Mouse (Mus musculus) kidney, postnatal 36 days (tissue): Measurements from ENCODE around the gene Gm20388.

Experiments
- DNase-seq, 2 experiments: peaks; one replicate each; pipeline ENCODE4 v3.0.0; 2021 to 2022; ENCODE audit warnings: mixed read lengths in 2 of 2

Gene Gm20388

GRCm38 (mm10) chr8:120821399-120822170, 910.9 kb downstream of the Gm20388 start:
- peak; percentile 42 to 83 for DNase-seq

GRCm38 (mm10) chr8:120823331-120823730, 912.7 kb downstream of the Gm20388 start:
- DNase-seq, result no peak

GRCm38 (mm10) chr8:120823887-120824286, 913.2 kb downstream of the Gm20388 start:
- no peak for DNase-seq

- DNase-seq, result no peak
Measured at GRCm38 (mm10) chr8:120824638-120825037, 914.0 kb downstream of the Gm20388 start.

- peak in 1 of 2 experiments; percentile 61 for DNase-seq
Measured at GRCm38 (mm10) chr8:120828279-120828678, 917.6 kb downstream of the Gm20388 start.

GRCm38 (mm10) chr8:120830661-120831060, 920.0 kb downstream of the Gm20388 start:
- DNase-seq, result no peak

- DNase-seq, result peak in 1 of 2 experiments; percentile 33
Measured at GRCm38 (mm10) chr8:120832022-120832421, 921.4 kb downstream of the Gm20388 start.

- DNase-seq, result no peak
Measured at GRCm38 (mm10) chr8:120833196-120833595, 922.6 kb downstream of the Gm20388 start.

- DNase-seq, result no peak
Measured at GRCm38 (mm10) chr8:120839031-120839430, 928.4 kb downstream of the Gm20388 start.

- DNase-seq, result no peak
Measured at GRCm38 (mm10) chr8:120843084-120843483, 932.4 kb downstream of the Gm20388 start.

- DNase-seq, result no peak
Measured at GRCm38 (mm10) chr8:120846018-120846417, 935.4 kb downstream of the Gm20388 start.

GRCm38 (mm10) chr8:120847279-120847678, 936.6 kb downstream of the Gm20388 start:
- peak; percentile 48 to 69 for DNase-seq

- peak; percentile 2 to 13 for DNase-seq
Measured at GRCm38 (mm10) chr8:120847735-120848134, 937.1 kb downstream of the Gm20388 start.

- no peak for DNase-seq
Measured at GRCm38 (mm10) chr8:120848434-120848833, 937.8 kb downstream of the Gm20388 start.

- no peak for DNase-seq
Measured at GRCm38 (mm10) chr8:120851411-120851810, 940.8 kb downstream of the Gm20388 start.

- no peak for DNase-seq
Measured at GRCm38 (mm10) chr8:120859881-120860280, 949.2 kb downstream of the Gm20388 start.

- no peak for DNase-seq
Measured at GRCm38 (mm10) chr8:120860423-120861126, 949.9 kb downstream of the Gm20388 start.

GRCm38 (mm10) chr8:120863683-120864082, 953.0 kb downstream of the Gm20388 start:
- peak in 1 of 2 experiments; percentile 34 for DNase-seq

GRCm38 (mm10) chr8:120867386-120867785, 956.7 kb downstream of the Gm20388 start:
- DNase-seq, result no peak

- DNase-seq, result no peak
Measured at GRCm38 (mm10) chr8:120872661-120873060, 962.0 kb downstream of the Gm20388 start.

- DNase-seq, result no peak
Measured at GRCm38 (mm10) chr8:120876010-120876918, 965.6 kb downstream of the Gm20388 start.

- DNase-seq, result no peak
Measured at GRCm38 (mm10) chr8:120877005-120877404, 966.4 kb downstream of the Gm20388 start.

GRCm38 (mm10) chr8:120879928-120880327, 969.3 kb downstream of the Gm20388 start:
- DNase-seq, result no peak
